Mouse (Mus musculus): ENCODE data around the gene Shc3. TPM values are rescaled to one million over a fixed set of nuclear protein-coding genes. Genes with fewer than 3 reads are reported as not detected.

Gene Shc3
- total and polyA plus RNA-seq, 3 experiments = 0.15 to 0.40 TPM; not detected in 1

GRCm38 (mm10) chr13:51570111-51570510 is 892 bp upstream of the Shc3 start:
- TF ChIP-seq GABPA (IDR thresholded peaks at IDR 0.05; ENCODE audit: insufficient replicate concordance, low read depth, low read length) (no peak), JUN (IDR thresholded peaks at IDR 0.05; ENCODE audit: insufficient read depth, low read depth, low read length) (no peak), POLR2A (IDR thresholded peaks at IDR 0.05; ENCODE audit: low read depth, low read length) (no peak), MAFK (IDR thresholded peaks at IDR 0.05; ENCODE audit: insufficient replicate concordance, low read length) (no peak), ELF1 (IDR thresholded peaks at IDR 0.05; ENCODE audit: low read depth, low read length) (no peak), SIN3A (IDR thresholded peaks at IDR 0.05; ENCODE audit: low read length) (no peak), ETS1 (conservative IDR thresholded peaks at IDR 0.05; ENCODE audit: low read depth, low read length) (no peak), TCF12 (IDR thresholded peaks at IDR 0.05; ENCODE audit: low read depth, low read length) (no peak), MYC (IDR thresholded peaks at IDR 0.05; ENCODE audit: low read depth, low read length) (no peak), MAZ (IDR thresholded peaks at IDR 0.05; ENCODE audit: low read depth, low read length) (no peak), IRF4 (IDR thresholded peaks at IDR 0.05; ENCODE audit: low read depth, low read length) (no peak), RCOR1 (conservative IDR thresholded peaks at IDR 0.05; ENCODE audit: low read depth, low read length) (no peak), ZMIZ1 (IDR thresholded peaks at IDR 0.05; ENCODE audit: low read depth, low read length) (no peak), JUND (conservative IDR thresholded peaks at IDR 0.05; ENCODE audit: low read depth, low read length) (no peak), EP300 (IDR thresholded peaks at IDR 0.05; ENCODE audit: low read length) (no peak)
- Histone ChIP-seq H3K4me2 (ENCODE audit: insufficient read depth, low read depth, poor library complexity, severe bottlenecking) (no peak overlapping the region), H3K9ac (ENCODE audit: insufficient read depth, low read depth) (no peak overlapping the region), H3K27ac (ENCODE audit: insufficient read depth, low read depth) (no peak overlapping the region), H3K27me3 (replicated peaks) (no peaks in the 10 kb centered on the region), H3K36me3 (replicated peaks in 1 of 2; ENCODE audit: control insufficient read depth in 1 of 2, insufficient read depth in 1 of 2, low read length in 1 of 2) (no peaks in the 10 kb centered on the region), H3K79me2 (replicated peaks; ENCODE audit: control insufficient read depth, extremely low read depth, insufficient read depth, poor library complexity, severe bottlenecking) (no peaks in the 10 kb centered on the region), H3K9me3 (replicated peaks; ENCODE audit: low read length) (no peaks in the 10 kb centered on the region), H3K4me3 (replicated peaks in 1 of 3; ENCODE audit: low read depth in 2 of 3, low read length in 2 of 3, poor library complexity in 1 of 3) (no peak overlapping the region), H3K4me1 (ENCODE audit: control insufficient read depth in 1 of 2, insufficient read depth in 2 of 2) (no peaks in the 10 kb centered on the region)
- in situ Hi-C loops (cut with MboI; ENCODE audit: low pct_ligation_motif_present, low pct_unique_long_range_greater_than_20kb, low sequenced_read_pairs) = no loop called here
- dilution Hi-C loops (cut with MboI; ENCODE audit: extremely low pct_ligation_motif_present, extremely low pct_unique_long_range_greater_than_20kb, low sequenced_read_pairs) = no loop called here
- no peak for DNase-seq (ENCODE audit: extremely low read depth)

GRCm38 (mm10) chr13:51569685-51570068 is 458 bp upstream of the Shc3 start:
- dilution Hi-C loops (cut with MboI; ENCODE audit: extremely low pct_ligation_motif_present, extremely low pct_unique_long_range_greater_than_20kb, low sequenced_read_pairs) = no loop called here
- Histone ChIP-seq H3K79me2 (replicated peaks; ENCODE audit: control insufficient read depth, extremely low read depth, insufficient read depth, poor library complexity, severe bottlenecking) (no peaks in the 10 kb centered on the region), H3K4me3 (replicated peaks in 1 of 3; ENCODE audit: low read depth in 2 of 3, low read length in 2 of 3, poor library complexity in 1 of 3) (no peak overlapping the region), H3K27me3 (replicated peaks) (no peaks in the 10 kb centered on the region), H3K27ac (ENCODE audit: insufficient read depth, low read depth) (no peak overlapping the region), H3K4me2 (ENCODE audit: insufficient read depth, low read depth, poor library complexity, severe bottlenecking) (no peak overlapping the region), H3K9me3 (replicated peaks; ENCODE audit: low read length) (no peaks in the 10 kb centered on the region), H3K4me1 (ENCODE audit: control insufficient read depth in 1 of 2, insufficient read depth in 2 of 2) (no peaks in the 10 kb centered on the region), H3K36me3 (replicated peaks in 1 of 2; ENCODE audit: control insufficient read depth in 1 of 2, insufficient read depth in 1 of 2, low read length in 1 of 2) (no peaks in the 10 kb centered on the region), H3K9ac (ENCODE audit: insufficient read depth, low read depth) (no peak overlapping the region)
- in situ Hi-C loops (cut with MboI; ENCODE audit: low pct_ligation_motif_present, low pct_unique_long_range_greater_than_20kb, low sequenced_read_pairs) = no loop called here
- no peak for DNase-seq (ENCODE audit: extremely low read depth)
- no peak for TF ChIP-seq ETS1 (conservative IDR thresholded peaks at IDR 0.05; ENCODE audit: low read depth, low read length)
- TF ChIP-seq NRF1 (IDR thresholded peaks at IDR 0.05; ENCODE audit: low read depth, low read length) = no peak
- no peak for TF ChIP-seq HCFC1 (IDR thresholded peaks at IDR 0.05; ENCODE audit: low read depth, low read length)
- TF ChIP-seq ZMIZ1 (IDR thresholded peaks at IDR 0.05; ENCODE audit: low read depth, low read length) = no peak
- TF ChIP-seq JUN (IDR thresholded peaks at IDR 0.05; ENCODE audit: insufficient read depth, low read depth, low read length) = no peak
- no peak for TF ChIP-seq RCOR1 (conservative IDR thresholded peaks at IDR 0.05; ENCODE audit: low read depth, low read length)
- TF ChIP-seq JUND (conservative IDR thresholded peaks at IDR 0.05; ENCODE audit: low read depth, low read length) = no peak
- no peak for TF ChIP-seq UBTF (IDR thresholded peaks at IDR 0.05; ENCODE audit: low read depth, low read length)
- no peak for TF ChIP-seq SMC3 (IDR thresholded peaks at IDR 0.05; ENCODE audit: low read depth, low read length)
- TF ChIP-seq SIN3A (IDR thresholded peaks at IDR 0.05; ENCODE audit: low read length) = no peak
- no peak for TF ChIP-seq NELFE (IDR thresholded peaks at IDR 0.05; ENCODE audit: low read depth, low read length)
- no peak for TF ChIP-seq ELF1 (IDR thresholded peaks at IDR 0.05; ENCODE audit: low read depth, low read length)
- no peak for TF ChIP-seq EP300 (IDR thresholded peaks at IDR 0.05; ENCODE audit: low read length)
- TF ChIP-seq CHD1 (IDR thresholded peaks at IDR 0.05; ENCODE audit: low read depth, low read length) = no peak
- no peak for TF ChIP-seq MAFK (IDR thresholded peaks at IDR 0.05; ENCODE audit: insufficient replicate concordance, low read length)
- no peak for TF ChIP-seq MAX (IDR thresholded peaks at IDR 0.05; ENCODE audit: low read length)

Data from CH12.LX (cell line).